Mouse (Mus musculus): ENCODE measurements at regions not wholly inside any gene's neighbourhood (a gene's known extent, or its start where the extent isn't known, plus 50 kb on each side); places are given as distances from the start of the nearest gene placed in this dataset.

DNA sequence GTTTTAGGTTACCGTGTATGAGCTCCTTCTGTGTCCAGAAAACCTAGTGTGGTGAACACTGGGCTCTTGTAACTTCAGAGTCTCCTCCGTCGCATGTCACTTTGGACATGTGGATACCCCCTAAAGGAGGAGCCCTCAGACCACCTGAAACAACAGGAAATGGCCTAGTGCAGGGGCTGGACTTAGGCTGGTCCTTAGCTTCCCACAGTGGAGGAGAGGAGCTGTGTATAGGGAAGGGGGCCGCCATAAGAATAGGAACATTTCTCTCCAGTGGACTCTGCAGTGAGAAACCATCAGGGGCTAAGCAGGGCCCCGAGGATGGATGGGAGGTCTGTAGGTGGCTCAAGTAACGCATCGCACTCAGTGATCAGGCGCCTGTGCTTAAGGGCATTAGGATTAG, 165.0 kb upstream of the Sel1l start:
- TF ChIP-seq CTCF (IDR thresholded peaks at IDR 0.05; ENCODE audit: extremely low read depth, insufficient read depth, insufficient read length, insufficient replicate concordance) (no peak), POLR2A (IDR thresholded peaks at IDR 0.05; ENCODE audit: low read depth, low read length) (no peak)
